Mouse (Mus musculus) spleen, postnatal 4 days (tissue): Measurements from ENCODE around the gene Prpf19.
A peak's percentile ranks its signal among the peaks of the same experiment; 100 is the strongest.

Source experiments
- DNase-seq, 2 experiments: peaks; one replicate each; pipeline ENCODE4 v3.0.0; 2022; ENCODE audit warnings: low spot score in 2 of 2

Gene Prpf19

GRCm38 (mm10) chr19:10938771-10939170, 43.7 kb downstream of the Prpf19 start:
- no peak for DNase-seq

- peak; percentile 71 to 87 for DNase-seq
Measured at GRCm38 (mm10) chr19:10940097-10940800, 45.2 kb downstream of the Prpf19 start.

GRCm38 (mm10) chr19:10940801-10941457, 45.9 kb downstream of the Prpf19 start:
- no peak for DNase-seq

- no peak for DNase-seq
Measured at GRCm38 (mm10) chr19:10943955-10944354, 48.9 kb downstream of the Prpf19 start.

GRCm38 (mm10) chr19:10946506-10946905, 51.5 kb downstream of the Prpf19 start:
- no peak for DNase-seq

GRCm38 (mm10) chr19:10947219-10947618, 52.2 kb downstream of the Prpf19 start:
- DNase-seq, result no peak

- DNase-seq, result peak; percentile 29 to 71
Measured at GRCm38 (mm10) chr19:10948416-10948815, 53.4 kb downstream of the Prpf19 start.

GRCm38 (mm10) chr19:10949112-10949511, 54.1 kb downstream of the Prpf19 start, which contains the start of gene Ccdc86:
Gene Ccdc86, minus strand, starts transcription at chr19:10949266.
- DNase-seq, result peak; percentile 92 to 95

- no peak for DNase-seq
Measured at GRCm38 (mm10) chr19:10949558-10949957, 54.5 kb downstream of the Prpf19 start.

- no peak for DNase-seq
Measured at GRCm38 (mm10) chr19:10952021-10952939, 57.2 kb downstream of the Prpf19 start.
